Mouse (Mus musculus) mouse embryonic stem cell (cell line): Measurements from ENCODE around the gene E130116L18Rik.
"Not testable (repeated sequence)": the region's sequence is repeated elsewhere in the genome, so short reads cannot be mapped to it uniquely, and the experiment has no call there.

Experiments used
- in situ Hi-C, 2 experiments: fragments of 300-500 bp; cut with MboI; formaldehyde crosslinking; loops; 1 replicate in 1 of 2; 3 replicates in 1 of 2; pipeline ENCODE4 v1.14.3; 2019 to 2020; ENCODE audit warnings: low sequenced_read_pairs in 2 of 2, low pct_unique_long_range_greater_than_20kb in 1 of 2, mixed read lengths in 1 of 2; ENCODE audit not compliant: unreplicated experiment in 1 of 2

The E130116L18Rik gene

DNA sequence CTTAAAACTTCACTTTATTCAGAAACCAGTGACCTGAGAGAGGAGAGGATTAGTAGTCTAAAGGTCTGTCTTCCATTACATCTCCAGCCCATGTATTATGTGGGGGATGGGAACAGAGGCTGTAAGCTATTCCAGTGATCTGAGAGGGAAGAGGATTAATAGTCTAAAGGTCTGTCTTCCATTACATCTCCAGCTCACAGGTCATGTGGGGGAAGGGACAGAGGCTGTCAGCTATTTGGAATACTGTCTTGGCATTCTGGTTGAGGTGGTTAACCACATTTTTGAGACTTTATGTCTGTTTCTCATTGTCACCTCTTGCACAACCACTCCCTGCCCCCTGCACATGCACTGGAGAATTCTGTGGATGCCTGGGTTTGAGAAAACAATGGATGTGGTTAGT lies 35.2 kb downstream of the E130116L18Rik start:
- in situ Hi-C loops: no loop called here

DNA sequence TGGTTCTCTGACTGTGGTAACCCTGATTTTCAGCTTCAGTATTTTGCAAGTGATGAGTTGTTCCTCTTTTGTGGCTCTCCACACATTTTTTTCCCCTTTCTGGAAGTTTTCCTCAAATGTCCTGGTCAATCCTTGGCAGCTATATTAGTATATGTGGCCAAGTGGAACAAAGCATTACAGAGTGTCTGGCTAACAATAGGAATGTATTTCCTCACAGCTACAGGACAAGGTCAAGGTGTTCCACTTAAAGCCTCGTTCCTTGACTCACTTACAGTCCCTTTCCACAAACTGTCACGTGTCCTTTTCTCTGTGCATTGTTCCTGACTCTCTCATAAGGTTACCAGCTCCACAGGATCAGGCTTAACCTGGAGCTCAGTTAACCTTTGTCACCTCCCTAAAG lies 38.4 kb downstream of the E130116L18Rik start:
- in situ Hi-C loops: no loop called here

GRCm38 (mm10) chr5:25183595-25183994 lies 39.4 kb downstream of the E130116L18Rik start:
- in situ Hi-C loops: no loop called here

GRCm38 (mm10) chr5:25181004-25181531 lies 41.9 kb downstream of the E130116L18Rik start, which contains the start of gene Galntl5:
Galntl5 (plus strand) TSS chr5:25181460.
- in situ Hi-C loops: no loop called here

DNA sequence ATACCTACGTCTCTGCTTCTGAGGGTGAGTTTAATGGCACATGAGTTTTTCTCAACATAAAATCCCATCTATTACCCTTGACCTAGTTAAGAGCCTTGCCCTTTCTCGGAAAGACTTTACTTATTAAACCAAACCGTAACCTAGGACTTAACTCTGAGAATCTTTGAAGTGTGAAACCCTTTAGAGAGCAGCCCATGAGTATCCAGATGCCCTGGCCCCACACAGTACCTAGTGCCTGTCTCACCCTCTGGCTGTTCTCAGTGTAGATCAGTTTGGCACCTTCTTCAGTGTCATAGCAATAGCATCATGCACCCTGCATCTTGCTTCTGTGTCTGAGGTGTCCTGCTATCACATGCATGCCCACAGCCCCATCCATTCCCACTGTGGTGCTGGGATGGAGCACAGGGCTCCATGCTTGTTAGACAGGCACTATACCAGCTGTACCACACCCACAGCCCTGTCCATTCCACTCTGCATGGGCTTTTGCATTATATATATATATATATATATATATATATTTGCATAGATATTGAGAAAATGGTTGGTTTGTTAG lies 42.9 kb downstream of the E130116L18Rik start:
- in situ Hi-C loops: no loop called here

GRCm38 (mm10) chr5:25179284-25179683 lies 43.7 kb downstream of the E130116L18Rik start:
- in situ Hi-C loops: no loop called here

DNA sequence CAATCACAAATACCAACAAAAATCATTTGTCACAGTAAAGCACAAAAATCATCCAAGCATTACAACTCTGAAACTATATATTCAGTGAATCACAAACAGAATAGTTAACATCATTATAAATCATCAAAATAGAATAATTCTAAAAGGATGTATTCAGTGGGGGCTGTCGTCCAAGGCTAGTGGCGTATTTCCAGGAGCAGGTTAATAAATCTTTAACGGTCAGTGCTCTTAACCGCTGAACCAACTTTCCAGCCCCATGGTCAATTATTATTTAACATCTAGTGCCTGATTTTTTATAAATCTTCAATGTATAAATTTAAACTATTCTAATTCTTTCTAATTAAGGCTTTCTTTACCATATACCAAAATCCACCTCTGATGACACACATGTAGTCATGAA lies 44.4 kb downstream of the E130116L18Rik start:
- in situ Hi-C loops: not testable (repeated sequence)

GRCm38 (mm10) chr5:25177937-25178336 lies 45.0 kb downstream of the E130116L18Rik start:
- in situ Hi-C loops: not testable (repeated sequence)
